Mouse (Mus musculus) MEL (cell line): Measurements from ENCODE around the gene Gas7.

ENCODE experiments used
- CTCF ChIP-seq, 3 experiments: IDR thresholded peaks in 2 of 3; conservative IDR thresholded peaks in 1 of 3; 2 replicates each; pipeline ENCODE4 v1.5.1; 2011 to 2012; ENCODE audit warnings: low read length in 3 of 3, low read depth in 2 of 3, mild to moderate bottlenecking in 2 of 3, improper control_type of control experiment in 1 of 3, inconsistent platforms in 1 of 3, mixed read lengths in 1 of 3, moderate library complexity in 1 of 3; ENCODE audit not compliant: control insufficient read depth in 1 of 3, insufficient read depth in 1 of 3, poor library complexity in 1 of 3, severe bottlenecking in 1 of 3
- ELF1 ChIP-seq: IDR thresholded peaks from 2 replicates; pipeline ENCODE4 v1.6.1; 2014; ENCODE audit warnings: low read depth, mild to moderate bottlenecking, inconsistent platforms, low read length, improper control_type of control experiment, moderate library complexity
- MXI1 ChIP-seq: IDR thresholded peaks from 2 replicates; pipeline ENCODE4 v1.6.1; 2011; ENCODE audit warnings: mild to moderate bottlenecking, low read depth, low read length, improper control_type of control experiment
- POLR2A ChIP-seq, 2 experiments: IDR thresholded peaks; 2 replicates each; pipeline ENCODE4 v1.6.1; 2011 to 2012; ENCODE audit warnings: low read length in 2 of 2, mild to moderate bottlenecking in 2 of 2, control low read depth in 1 of 2, improper control_type of control experiment in 1 of 2, low read depth in 1 of 2, moderate library complexity in 1 of 2; ENCODE audit not compliant: control insufficient read depth in 1 of 2, insufficient read depth in 1 of 2, poor library complexity in 1 of 2
- SIN3A ChIP-seq: IDR thresholded peaks from 2 replicates; pipeline ENCODE4 v1.6.1; 2012; ENCODE audit warnings: low read length, improper control_type of control experiment, inconsistent platforms
- SMC3 ChIP-seq: IDR thresholded peaks from 2 replicates; pipeline ENCODE4 v1.6.1; 2011; ENCODE audit warnings: low read depth, low read length, improper control_type of control experiment
- TAL1 ChIP-seq: IDR thresholded peaks from 2 replicates; pipeline ENCODE4 v1.6.1; 2012; ENCODE audit warnings: mild to moderate bottlenecking, inconsistent platforms, low read length, moderate library complexity, mixed read lengths

DNA sequence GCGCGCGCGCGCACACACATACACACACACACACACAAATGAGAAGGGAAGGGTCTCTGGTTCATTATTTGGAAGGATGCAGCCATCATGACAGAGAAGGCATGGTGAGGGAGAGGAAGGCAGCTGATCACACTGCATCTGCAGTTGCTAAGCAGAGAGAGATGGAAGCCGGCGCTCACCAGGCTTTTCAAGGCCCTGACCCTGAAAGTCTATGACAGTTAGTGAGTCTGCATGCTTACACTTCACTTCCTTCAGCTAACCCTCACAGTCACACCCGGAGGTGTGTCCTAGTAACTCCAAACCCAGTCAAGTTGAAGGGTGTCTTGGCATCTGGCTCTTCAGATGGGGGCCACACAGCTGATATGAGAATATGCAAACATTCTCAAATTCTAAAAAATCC, 187.2 kb downstream of the Gas7 start:
- TF ChIP-seq CTCF (IDR thresholded peaks at IDR 0.05 in 2 of 3, conservative IDR thresholded peaks at IDR 0.05 in 1 of 3; ENCODE audit: control insufficient read depth in 1 of 3, insufficient read depth in 1 of 3, low read depth in 2 of 3, low read length in 3 of 3, poor library complexity in 1 of 3, severe bottlenecking in 1 of 3): no peak
- TF ChIP-seq MXI1: no peak
- TF ChIP-seq TAL1: no peak
- no peak for TF ChIP-seq POLR2A (IDR thresholded peaks at IDR 0.05; ENCODE audit: control insufficient read depth in 1 of 2, insufficient read depth in 1 of 2, low read depth in 1 of 2, low read length in 2 of 2, poor library complexity in 1 of 2)
- no peak for TF ChIP-seq SMC3
- no peak for TF ChIP-seq SIN3A
- no peak for TF ChIP-seq ELF1
